Mouse (Mus musculus): Measurements from ENCODE around the gene Efhd2.

GRCm38 (mm10) chr4:141822089-141822488 is 52.6 kb downstream of the Efhd2 start:
- TF ChIP-seq CHD2 (IDR thresholded peaks at IDR 0.05; ENCODE audit: low read depth, low read length) (no peak), MAFK (IDR thresholded peaks at IDR 0.05; ENCODE audit: insufficient read depth, low read depth, low read length) (no peak), HCFC1 (IDR thresholded peaks at IDR 0.05; ENCODE audit: borderline replicate concordance, insufficient read depth, low read length) (no peak), ZC3H11A (IDR thresholded peaks at IDR 0.05; ENCODE audit: borderline replicate concordance, low read depth, low read length) (no peak)
